Mouse (Mus musculus) limb, embryonic 12.5 days (tissue): ENCODE measurements around the gene Exosc5. TPM values are rescaled to one million over a fixed set of nuclear protein-coding genes. Genes with fewer than 3 reads are reported as not detected.

ENCODE experiments used
- ATAC-seq: fragments of 200-750 bp; cut with Nextera tagmentation; 2 replicates; pipeline ENCODE4 v1.8.0; 2017; ENCODE audit warnings: low read depth, moderate TSS enrichment; ENCODE audit not compliant: insufficient number of reproducible peaks, insufficient read depth, low FRiP score, low TSS enrichment
- H3K27ac ChIP-seq: fragments of 300-500 bp; sonication (generic); 2 replicates; pipeline ENCODE4 v1.5.1; 2016; ENCODE audit warnings: mild to moderate bottlenecking, moderate library complexity
- H3K27me3 ChIP-seq: fragments of 300-500 bp; sonication (generic); 2 replicates; pipeline ENCODE4 v1.6.1; 2016; ENCODE audit warnings: mild to moderate bottlenecking, moderate library complexity
- H3K36me3 ChIP-seq: fragments of 300-500 bp; sonication (generic); 2 replicates; pipeline ENCODE4 v1.6.1; 2016; ENCODE audit warnings: mild to moderate bottlenecking, moderate library complexity
- H3K4me1 ChIP-seq: fragments of 300-500 bp; sonication (generic); replicated peaks from 2 replicates; pipeline ENCODE4 v1.6.1; 2016
- H3K4me2 ChIP-seq: fragments of 300-500 bp; sonication (generic); 2 replicates; pipeline ENCODE4 v1.6.1; 2016; ENCODE audit warnings: mild to moderate bottlenecking, moderate library complexity
- H3K4me3 ChIP-seq: fragments of 300-500 bp; sonication (generic); replicated peaks from 2 replicates; pipeline ENCODE4 v1.5.1; 2016; ENCODE audit warnings: mild to moderate bottlenecking
- H3K9ac ChIP-seq: fragments of 300-500 bp; sonication (generic); replicated peaks from 2 replicates; pipeline ENCODE4 v1.6.1; 2016; ENCODE audit warnings: mild to moderate bottlenecking, moderate library complexity
- H3K9me3 ChIP-seq: fragments of 300-500 bp; sonication (generic); 2 replicates; pipeline ENCODE4 v1.6.1; 2016; ENCODE audit warnings: mild to moderate bottlenecking, moderate library complexity
- WGBS: fragments of 180-500 bp; shearing (Covaris S2); methylation state at CpG from one replicate; pipeline ENCODE4 v1.1.7; 2016; 5-methylcytosine and 5-hydroxymethylcytosine counted together
- polyA plus RNA-seq: library from polyadenylated mRNA; unstranded; fragments of >200 nt; fragmentation: Nextera tagmentation; extraction: Ambion mirVana; gene quantifications from 2 replicates; pipeline ENCODE4 v1.2.1, GENCODE M21; 2016

The Exosc5 gene
- polyA plus RNA-seq, 1 experiment from 2014 or later: 74.2 TPM

DNA sequence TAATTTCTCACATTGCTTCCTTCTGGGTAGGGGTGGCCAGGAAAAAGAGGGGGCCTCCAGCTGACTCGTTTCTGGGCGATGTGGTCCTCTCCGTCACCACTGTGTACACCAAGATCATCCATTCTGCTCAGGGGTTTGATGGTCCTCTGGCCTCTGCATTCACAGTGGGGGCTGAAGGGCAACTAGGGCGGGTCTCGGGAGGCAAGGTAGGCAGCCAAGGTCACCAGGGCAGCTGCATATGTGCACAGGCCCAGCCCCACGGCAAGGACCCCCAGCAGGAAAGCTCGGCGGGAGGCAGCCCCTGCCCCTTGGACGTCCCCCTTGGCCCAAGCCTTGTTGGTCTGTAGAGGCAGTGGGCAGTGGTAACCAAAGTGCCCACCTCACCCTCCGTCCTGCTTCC lies 10.2 kb downstream of the Exosc5 start:
- Histone ChIP-seq H3K27ac (no peak overlapping the region), H3K4me3 (no peak overlapping the region), H3K36me3 (peaks cover 53% of the 10 kb centered on the region), H3K4me2 (no peak overlapping the region), H3K27me3 (peaks cover 18% of the 10 kb centered on the region), H3K9me3 (no peaks in the 10 kb centered on the region), H3K4me1 (no peaks in the 10 kb centered on the region), H3K9ac (no peak overlapping the region)
- WGBS: 85% methylated on average over 10 of the region's 10 CpGs
- ATAC-seq: no peak

DNA sequence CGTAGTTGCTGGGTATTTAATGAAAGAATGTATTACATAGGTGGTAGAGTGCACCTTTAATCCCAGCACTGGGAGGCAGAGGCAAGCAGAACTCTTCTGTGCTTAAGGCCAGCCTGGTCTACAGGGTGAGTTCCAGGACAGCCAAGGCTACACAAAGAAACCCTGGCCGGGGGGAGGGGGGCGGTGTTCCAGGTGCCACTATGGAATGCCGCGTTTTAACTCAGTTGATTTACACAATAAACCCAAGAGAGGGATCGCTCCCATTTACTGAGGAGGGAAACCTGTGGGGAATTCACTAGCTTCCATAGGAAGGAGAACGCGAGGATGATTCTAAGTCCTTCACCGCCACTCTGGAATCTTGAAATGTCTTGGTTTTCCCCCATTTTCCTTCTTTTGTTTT lies 10.7 kb downstream of the Exosc5 start:
- no peak overlapping the region for H3K4me3 ChIP-seq
- H3K27me3 ChIP-seq: peaks cover 23% of the 10 kb centered on the region
- peaks cover 49% of the 10 kb centered on the region for H3K36me3 ChIP-seq
- no peak overlapping the region for H3K27ac ChIP-seq
- 82% methylated on average over 9 of the region's 9 CpGs for WGBS
- no peaks in the 10 kb centered on the region for H3K9me3 ChIP-seq
- H3K4me2 ChIP-seq: no peak overlapping the region
- H3K9ac ChIP-seq: no peak overlapping the region
- no peak for ATAC-seq
- H3K4me1 ChIP-seq: peaks cover 3% of the 10 kb centered on the region

DNA sequence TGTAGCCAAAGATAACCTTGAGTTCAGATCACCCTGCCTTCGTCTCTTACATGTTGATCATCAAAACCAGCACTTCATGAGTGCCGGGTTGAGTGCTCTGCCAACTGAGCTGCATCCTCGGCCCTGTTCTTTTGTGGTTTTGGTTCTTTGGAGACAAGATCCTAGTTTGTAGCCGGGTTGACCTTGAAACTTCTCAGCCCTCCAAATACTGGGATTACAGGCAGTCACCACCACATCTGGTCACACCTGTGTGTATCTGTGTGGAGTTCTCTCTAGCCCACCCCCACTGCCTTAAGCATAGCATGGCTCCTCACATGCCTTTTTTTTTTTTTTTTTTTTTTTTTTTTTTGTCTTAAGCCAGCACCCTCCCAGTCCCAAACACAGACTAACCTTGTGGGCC lies 11.1 kb downstream of the Exosc5 start:
- H3K36me3 ChIP-seq: peaks cover 44% of the 10 kb centered on the region
- H3K4me2 ChIP-seq: no peak overlapping the region
- WGBS: 90% methylated on average over 4 of the region's 4 CpGs
- no peak overlapping the region for H3K4me3 ChIP-seq
- H3K9me3 ChIP-seq: no peaks in the 10 kb centered on the region
- H3K9ac ChIP-seq: no peak overlapping the region
- peaks cover 8% of the 10 kb centered on the region for H3K4me1 ChIP-seq
- H3K27me3 ChIP-seq: peaks cover 28% of the 10 kb centered on the region
- no peak for ATAC-seq
- no peak overlapping the region for H3K27ac ChIP-seq

DNA sequence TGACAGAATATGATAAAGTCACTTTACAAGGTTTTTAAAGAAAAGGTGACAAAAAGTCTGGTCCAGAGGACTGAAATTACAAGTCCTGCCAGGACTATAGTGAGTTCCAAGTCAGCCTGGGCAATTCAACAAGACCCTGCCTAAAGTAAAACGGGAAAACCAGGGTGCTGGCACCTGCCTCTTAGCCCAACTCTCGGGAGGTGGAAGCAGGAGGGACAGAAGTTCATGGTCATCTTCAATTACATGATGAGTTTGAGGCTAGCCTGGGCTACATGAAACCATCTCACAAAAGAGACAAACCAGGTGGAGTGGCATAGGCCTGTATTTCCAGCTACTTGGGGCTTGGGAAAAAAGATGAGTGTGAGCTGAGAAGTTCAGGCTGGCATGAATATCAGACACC lies 12.7 kb downstream of the Exosc5 start:
- 78% methylated on average over 2 of the region's 2 CpGs for WGBS
- Histone ChIP-seq H3K27ac (no peak overlapping the region), H3K4me1 (peaks cover 11% of the 10 kb centered on the region), H3K4me3 (no peak overlapping the region), H3K4me2 (no peak overlapping the region), H3K9me3 (no peaks in the 10 kb centered on the region), H3K36me3 (peaks cover 30% of the 10 kb centered on the region), H3K9ac (no peak overlapping the region), H3K27me3 (peaks cover 44% of the 10 kb centered on the region)
- ATAC-seq: no peak

DNA sequence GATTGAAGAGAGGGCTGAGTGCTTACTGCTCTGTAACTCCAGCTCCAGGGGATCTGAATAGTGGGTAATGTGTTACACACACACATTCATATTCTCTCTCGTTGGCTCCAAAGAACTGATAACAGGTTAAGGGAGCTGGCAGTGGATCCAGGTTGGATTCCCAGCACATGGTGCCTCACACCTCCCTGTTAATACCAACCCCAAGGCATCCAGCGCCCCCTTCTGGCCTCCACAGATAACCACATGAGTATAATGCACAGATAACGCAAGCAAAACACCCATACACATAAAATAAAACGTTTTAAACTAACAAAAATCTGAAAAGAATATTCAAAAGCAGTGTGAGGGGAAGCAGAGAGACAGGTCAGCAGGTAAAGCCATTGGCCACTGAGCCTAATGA lies 13.5 kb downstream of the Exosc5 start:
- no peak for ATAC-seq
- peaks cover 23% of the 10 kb centered on the region for H3K36me3 ChIP-seq
- 48% methylated on average over 4 of the region's 4 CpGs for WGBS

DNA sequence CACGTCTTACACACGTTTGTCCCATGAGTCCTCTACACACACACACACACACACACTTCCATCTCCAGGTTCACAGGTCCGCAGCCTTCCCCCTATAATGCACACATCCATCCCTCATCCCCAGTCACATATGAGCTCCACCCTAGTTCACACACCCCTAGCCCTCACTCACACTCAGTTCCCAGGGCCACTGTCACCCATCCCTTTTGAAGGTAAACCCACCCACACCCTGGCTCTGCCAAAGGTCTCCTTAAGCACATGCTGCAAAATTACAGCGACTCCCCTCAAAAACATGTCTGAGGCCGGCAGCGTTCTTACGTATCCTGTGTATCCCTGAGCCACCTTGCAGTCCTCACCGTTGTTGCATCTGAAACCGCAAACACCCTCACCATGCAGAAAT lies 15.3 kb downstream of the Exosc5 start:
- WGBS: 25% methylated on average over 9 of the region's 9 CpGs
- H3K9me3 ChIP-seq: no peaks in the 10 kb centered on the region

More for the DNA sequence above, 13.5 kb downstream of the Exosc5 start:
- Histone ChIP-seq H3K9me3 (no peaks in the 10 kb centered on the region), H3K4me3 (no peak overlapping the region), H3K4me1 (peaks cover 11% of the 10 kb centered on the region), H3K4me2 (no peak overlapping the region), H3K27me3 (peaks cover 48% of the 10 kb centered on the region), H3K9ac (no peak overlapping the region), H3K27ac (no peak overlapping the region)

DNA sequence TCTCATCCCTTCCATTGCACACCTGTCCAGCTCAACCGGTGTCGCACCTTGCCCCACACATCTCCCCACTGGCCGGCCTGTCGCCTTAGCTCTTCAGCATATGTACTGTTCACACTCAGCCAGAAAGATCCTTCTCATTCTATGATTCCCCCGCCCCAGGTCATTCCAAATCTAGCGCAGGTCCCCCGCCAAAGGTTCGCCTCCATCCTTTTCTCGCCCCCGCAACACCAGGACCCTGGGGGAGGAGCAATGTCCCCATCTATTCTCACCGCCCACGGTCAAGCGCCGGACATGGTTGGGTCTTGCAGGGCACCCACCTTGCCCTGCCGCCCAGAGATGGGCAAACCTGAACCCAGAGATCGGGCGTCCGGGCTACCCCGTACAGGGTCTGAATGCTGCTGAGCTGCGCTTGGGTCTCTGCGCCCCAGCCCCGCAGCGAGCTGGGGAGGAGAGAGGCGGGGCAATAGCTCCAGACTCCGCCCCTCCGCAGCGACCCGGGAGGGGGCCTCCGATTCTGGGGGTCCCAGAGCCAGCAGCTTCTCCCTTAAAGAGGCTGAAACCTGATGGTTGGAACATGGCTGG lies 15.8 kb downstream of the Exosc5 start, which contains the start of gene Tmem91:
TSS of gene Tmem91 (minus strand) at position 448 of the 582 bp plus-strand sequence.
- H3K9me3 ChIP-seq: no peaks in the 10 kb centered on the region
- H3K27me3 ChIP-seq: peaks cover 63% of the 10 kb centered on the region
- no peak for ATAC-seq

More for the DNA sequence above, 15.3 kb downstream of the Exosc5 start:
- no peak for ATAC-seq
- Histone ChIP-seq H3K36me3 (peaks cover 4% of the 10 kb centered on the region), H3K27me3 (peaks cover 60% of the 10 kb centered on the region), H3K4me2 (peak overlapping the region; percentile 58), H3K27ac (no peak overlapping the region), H3K4me1 (peaks cover 11% of the 10 kb centered on the region), H3K4me3 (peak overlapping the region; percentile 35), H3K9ac (peak overlapping the region; percentile 40; the same call in 1 of the 2 replicates)

DNA sequence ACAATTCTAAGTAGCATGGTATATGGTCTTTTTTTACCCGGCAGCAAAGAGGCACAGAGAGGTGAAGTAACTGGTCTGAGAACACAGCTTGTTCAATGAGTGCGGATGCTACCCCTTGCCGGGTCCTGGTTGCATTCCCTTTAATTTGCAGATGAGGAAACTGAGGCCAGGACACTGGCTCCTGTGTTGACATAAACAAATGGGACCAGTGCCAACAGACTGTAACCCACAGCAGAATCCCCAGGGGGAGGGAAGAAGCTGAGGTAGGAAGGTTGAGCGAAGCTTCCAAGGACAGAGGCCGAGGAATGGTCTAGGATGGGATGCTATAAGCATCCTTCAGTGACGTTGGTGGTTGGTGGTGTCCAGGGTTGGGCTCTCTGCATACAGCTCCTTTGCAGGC lies 16.4 kb downstream of the Exosc5 start:
- Histone ChIP-seq H3K4me3 (peak overlapping the region; percentile 35; the same call in 1 of the 2 replicates), H3K4me1 (peaks cover 11% of the 10 kb centered on the region)
- WGBS: 45% methylated on average over 6 of the region's 6 CpGs

More for the DNA sequence above, 15.8 kb downstream of the Exosc5 start, which contains the start of gene Tmem91:
- Histone ChIP-seq H3K9ac (peak within 1 kb of the TSS; percentile 40; the same call in 1 of the 2 replicates), H3K4me1 (peaks cover 11% of the 10 kb centered on the region), H3K4me3 (peak within 1 kb of the TSS; percentile 35), H3K36me3 (no peaks in the 10 kb centered on the region), H3K4me2 (peak within 1 kb of the TSS; percentile 58), H3K27ac (no peak within 1 kb of the TSS)
- WGBS: 3% methylated on average over 29 of the region's 29 CpGs

DNA sequence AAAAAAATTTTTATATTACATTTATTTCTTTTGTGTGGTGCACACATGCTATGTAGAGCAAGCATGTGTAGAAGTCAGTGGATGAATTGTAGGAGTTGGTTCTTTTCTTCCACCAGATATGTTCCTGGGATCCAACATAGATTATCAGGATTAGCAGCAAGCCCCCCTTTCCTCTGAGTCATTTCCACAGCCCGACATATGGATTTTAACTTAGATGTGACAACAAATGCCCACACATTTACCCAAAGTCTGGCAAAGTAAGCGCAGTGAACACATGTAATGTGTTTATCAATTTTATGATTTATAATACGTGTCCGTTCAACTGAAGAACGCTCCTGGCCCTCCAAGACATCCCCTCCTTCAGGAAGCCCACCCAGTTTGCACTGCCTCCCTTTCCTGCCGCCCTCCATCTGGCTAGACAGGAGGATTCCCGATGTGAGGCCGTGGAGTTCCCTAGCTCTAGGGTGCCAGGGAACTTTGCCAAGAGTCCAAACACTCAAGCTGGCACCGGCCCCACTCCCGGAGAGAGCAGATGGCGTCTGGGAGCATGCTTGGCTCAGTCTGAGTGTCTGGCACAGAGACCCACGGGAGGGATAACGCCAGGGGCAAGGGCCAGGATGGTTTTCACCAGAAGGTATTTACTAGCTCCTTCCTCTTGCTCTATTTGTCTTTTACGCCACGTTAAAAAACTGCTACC lies 17.3 kb downstream of the Exosc5 start:
- no peak overlapping the region for H3K4me2 ChIP-seq
- H3K36me3 ChIP-seq: no peaks in the 10 kb centered on the region
- ATAC-seq: no peak
- H3K4me3 ChIP-seq: no peak overlapping the region
- 76% methylated on average over 15 of the region's 15 CpGs for WGBS
- H3K27me3 ChIP-seq: peaks cover 63% of the 10 kb centered on the region
- no peak overlapping the region for H3K9ac ChIP-seq
- H3K27ac ChIP-seq: no peak overlapping the region
- no peaks in the 10 kb centered on the region for H3K9me3 ChIP-seq
- H3K4me1 ChIP-seq: peaks cover 12% of the 10 kb centered on the region

More for the DNA sequence above, 16.4 kb downstream of the Exosc5 start:
- peak overlapping the region; percentile 58 for H3K4me2 ChIP-seq
- H3K27me3 ChIP-seq: peaks cover 63% of the 10 kb centered on the region
- no peaks in the 10 kb centered on the region for H3K36me3 ChIP-seq
- H3K9ac ChIP-seq: no peak overlapping the region
- H3K27ac ChIP-seq: no peak overlapping the region
- ATAC-seq: no peak
- no peaks in the 10 kb centered on the region for H3K9me3 ChIP-seq

DNA sequence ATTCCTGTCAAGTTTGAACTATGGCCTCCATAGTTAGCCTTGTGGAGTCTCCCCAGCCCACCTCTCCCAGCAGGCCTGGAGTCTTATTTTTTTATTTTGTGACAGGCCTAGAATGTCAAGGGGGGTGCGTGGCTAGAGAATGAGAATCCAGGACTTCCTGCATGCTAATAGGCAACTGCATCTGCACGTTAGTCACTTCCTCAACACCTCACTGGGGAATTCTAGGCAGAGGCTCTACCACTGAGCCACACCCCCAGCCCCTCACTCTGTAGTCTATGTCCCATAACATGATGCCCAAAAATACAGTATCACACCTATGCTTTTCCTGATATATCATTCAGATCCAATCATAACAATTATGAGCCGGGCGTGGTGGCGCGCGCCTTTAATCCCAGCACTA lies 18.0 kb downstream of the Exosc5 start:
- H3K4me3 ChIP-seq: no peak overlapping the region
- H3K27ac ChIP-seq: no peak overlapping the region
- H3K9me3 ChIP-seq: no peaks in the 10 kb centered on the region
- H3K27me3 ChIP-seq: peaks cover 63% of the 10 kb centered on the region
- H3K4me1 ChIP-seq: peaks cover 16% of the 10 kb centered on the region
- H3K36me3 ChIP-seq: no peaks in the 10 kb centered on the region
- no peak for ATAC-seq
- 89% methylated on average over 7 of the region's 7 CpGs for WGBS
- H3K4me2 ChIP-seq: no peak overlapping the region
- H3K9ac ChIP-seq: no peak overlapping the region

DNA sequence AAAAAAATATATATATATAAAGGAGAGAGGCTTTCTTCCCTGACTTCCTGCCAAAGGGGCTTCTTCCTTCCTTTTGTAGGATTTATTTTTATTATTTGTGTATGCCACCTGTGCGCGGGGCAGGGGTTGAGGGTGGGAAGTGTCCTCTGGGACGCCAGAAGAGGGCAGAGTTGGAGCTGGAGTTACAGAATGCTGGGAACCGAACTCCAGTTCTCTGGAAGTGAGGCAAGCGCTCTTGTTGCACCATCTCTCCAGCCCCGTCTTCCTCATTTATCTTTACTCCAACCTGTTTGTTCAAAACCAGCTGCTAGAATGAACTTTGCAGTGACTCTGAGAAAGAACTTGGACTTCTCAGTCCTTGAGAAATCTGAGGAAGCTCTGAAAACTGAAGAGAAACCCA lies 21.0 kb downstream of the Exosc5 start:
- WGBS: 14% methylated on average over 6 of the region's 6 CpGs

More for the DNA sequence above, 21.0 kb downstream of the Exosc5 start:
- ATAC-seq: no peak
- H3K27ac ChIP-seq: 0 out of 2 replicates have a peak overlapping the region, but pooled peaks have one; percentile 94
- peaks cover 9% of the 10 kb centered on the region for H3K4me1 ChIP-seq
- peak overlapping the region; percentile 61 for H3K4me3 ChIP-seq
- no peak overlapping the region for H3K9ac ChIP-seq
- no peaks in the 10 kb centered on the region for H3K9me3 ChIP-seq
- no peaks in the 10 kb centered on the region for H3K36me3 ChIP-seq
- peaks cover 41% of the 10 kb centered on the region for H3K27me3 ChIP-seq
- H3K4me2 ChIP-seq: peak overlapping the region; percentile 59
